Mouse (Mus musculus): ENCODE results near the gene Gm6904. TPM values are rescaled to one million over a fixed set of nuclear protein-coding genes. Genes with fewer than 3 reads are reported as not detected.

Gm6904 gene
- polyA plus RNA-seq, 1 experiment from 2014 or later, result not detected

GRCm38 (mm10) chr14:59229822-59230221, 30.2 kb downstream of the Gm6904 start:
- H3K4me2 ChIP-seq, result no peak overlapping the region
- H3K27me3 ChIP-seq (ENCODE audit: control insufficient read depth, insufficient read depth, low read length), result no peaks in the 10 kb centered on the region
- no peaks in the 10 kb centered on the region for H3K9me3 ChIP-seq (ENCODE audit: control insufficient read depth, low read length)
- peaks cover 34% of the 10 kb centered on the region for H3K36me3 ChIP-seq (ENCODE audit: control insufficient read depth, insufficient read depth, low read length)
- H3K27ac ChIP-seq (ENCODE audit: low read depth, low read length), result no peak overlapping the region
- ATAC-seq (ENCODE audit: low FRiP score) (no peak), DNase-seq (ENCODE audit: low spot score, missing footprints) (no peak)
- H3K4me3 ChIP-seq (ENCODE audit: low read depth, low read length), result no peak overlapping the region
- H3K9ac ChIP-seq (ENCODE audit: low read length), result no peak overlapping the region
- no peaks in the 10 kb centered on the region for H3K4me1 ChIP-seq (ENCODE audit: control insufficient read depth, insufficient read depth, low read length)
- 92% methylated on average over 3 of the region's 3 CpGs for WGBS

DNA sequence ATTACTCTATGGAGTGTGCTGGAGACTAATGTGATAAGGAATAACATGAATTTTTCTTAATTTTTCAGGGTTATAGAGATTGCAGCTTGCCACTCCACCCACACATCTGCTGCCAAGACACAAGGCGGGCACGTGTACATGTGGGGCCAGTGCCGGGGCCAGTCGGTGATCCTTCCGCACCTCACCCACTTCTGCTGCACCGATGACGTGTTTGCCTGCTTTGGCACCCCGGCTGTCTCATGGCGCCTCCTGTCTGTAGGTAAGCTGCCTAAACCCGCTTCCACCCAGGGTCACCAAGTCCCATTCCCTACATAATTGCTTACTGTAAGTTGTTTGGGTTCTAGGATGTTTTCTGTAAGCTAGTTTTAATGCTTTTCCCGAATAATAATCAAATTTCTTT, 33.8 kb downstream of the Gm6904 start:
- Histone ChIP-seq H3K36me3 (ENCODE audit: control insufficient read depth, insufficient read depth, low read length) (peaks cover 29% of the 10 kb centered on the region), H3K9me3 (ENCODE audit: control insufficient read depth, low read length) (no peaks in the 10 kb centered on the region), H3K4me3 (ENCODE audit: low read depth, low read length) (no peak overlapping the region), H3K27me3 (ENCODE audit: control insufficient read depth, insufficient read depth, low read length) (no peaks in the 10 kb centered on the region), H3K27ac (ENCODE audit: low read depth, low read length) (no peak overlapping the region), H3K4me1 (ENCODE audit: control insufficient read depth, insufficient read depth, low read length) (no peaks in the 10 kb centered on the region), H3K4me2 (no peak overlapping the region), H3K9ac (ENCODE audit: low read length) (no peak overlapping the region)
- DNase-seq (ENCODE audit: low spot score, missing footprints), result no peak
- 94% methylated on average over 11 of the region's 11 CpGs for WGBS
- no peak for ATAC-seq (ENCODE audit: low FRiP score)

GRCm38 (mm10) chr14:59219241-59219640, 40.8 kb downstream of the Gm6904 start:
- Histone ChIP-seq H3K27me3 (ENCODE audit: control insufficient read depth, insufficient read depth, low read length) (no peaks in the 10 kb centered on the region), H3K4me2 (no peak overlapping the region), H3K27ac (ENCODE audit: low read depth, low read length) (no peak overlapping the region), H3K4me3 (ENCODE audit: low read depth, low read length) (no peak overlapping the region), H3K4me1 (ENCODE audit: control insufficient read depth, insufficient read depth, low read length) (no peaks in the 10 kb centered on the region), H3K9ac (ENCODE audit: low read length) (no peak overlapping the region), H3K36me3 (ENCODE audit: control insufficient read depth, insufficient read depth, low read length) (peaks cover 20% of the 10 kb centered on the region), H3K9me3 (ENCODE audit: control insufficient read depth, low read length) (no peaks in the 10 kb centered on the region)
- WGBS, result 88% methylated on average over 3 of the region's 3 CpGs
- DNase-seq (ENCODE audit: low spot score, missing footprints) (no peak), ATAC-seq (ENCODE audit: low FRiP score) (no peak)

- Histone ChIP-seq H3K4me3 (ENCODE audit: low read depth, low read length) (no peak overlapping the region), H3K9ac (ENCODE audit: low read length) (no peak overlapping the region), H3K4me2 (no peak overlapping the region), H3K36me3 (ENCODE audit: control insufficient read depth, insufficient read depth, low read length) (0 out of 2 replicates have a peak, but pooled peaks cover 4% of the 10 kb centered on the region), H3K27ac (ENCODE audit: low read depth, low read length) (no peak overlapping the region), H3K4me1 (ENCODE audit: control insufficient read depth, insufficient read depth, low read length) (peaks cover 17% of the 10 kb centered on the region), H3K27me3 (ENCODE audit: control insufficient read depth, insufficient read depth, low read length) (no peaks in the 10 kb centered on the region), H3K9me3 (ENCODE audit: control insufficient read depth, low read length) (no peaks in the 10 kb centered on the region)
- no peak for ATAC-seq (ENCODE audit: low FRiP score)
- 94% methylated on average over 2 of the region's 2 CpGs for WGBS
- DNase-seq (ENCODE audit: low spot score, missing footprints), result no peak
These were observed 50.2 kb downstream of the Gm6904 start for GRCm38 (mm10) chr14:59209816-59210215.

DNA sequence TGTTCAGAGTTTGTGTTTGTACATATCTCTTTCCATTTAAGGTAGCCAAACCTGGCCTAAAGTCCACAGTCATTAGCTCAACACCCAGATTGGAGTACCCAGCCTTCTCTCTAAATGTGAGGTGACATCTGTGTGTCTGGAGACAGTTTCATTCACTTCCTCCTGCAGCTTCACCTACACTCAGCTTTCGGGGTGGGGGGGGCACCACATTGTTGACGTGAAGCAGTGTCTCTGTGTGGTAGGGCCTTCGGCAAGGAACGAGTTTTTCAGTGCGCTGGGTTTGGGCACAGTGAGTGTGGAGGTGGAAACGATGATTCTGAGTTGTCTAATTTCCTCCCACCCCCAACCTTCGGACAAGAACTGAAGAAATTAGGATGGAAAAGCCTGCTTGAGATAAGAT, 51.0 kb downstream of the Gm6904 start:
- 90% methylated on average over 7 of the region's 7 CpGs for WGBS
- Histone ChIP-seq H3K9ac (ENCODE audit: low read length) (no peak overlapping the region), H3K36me3 (ENCODE audit: control insufficient read depth, insufficient read depth, low read length) (0 out of 2 replicates have a peak, but pooled peaks cover 4% of the 10 kb centered on the region), H3K4me2 (no peak overlapping the region), H3K27ac (ENCODE audit: low read depth, low read length) (no peak overlapping the region), H3K4me3 (ENCODE audit: low read depth, low read length) (no peak overlapping the region), H3K4me1 (ENCODE audit: control insufficient read depth, insufficient read depth, low read length) (peaks cover 26% of the 10 kb centered on the region), H3K9me3 (ENCODE audit: control insufficient read depth, low read length) (no peaks in the 10 kb centered on the region), H3K27me3 (ENCODE audit: control insufficient read depth, insufficient read depth, low read length) (no peaks in the 10 kb centered on the region)
- ATAC-seq (ENCODE audit: low FRiP score) (no peak), DNase-seq (ENCODE audit: low spot score, missing footprints) (no peak)

- H3K4me1 ChIP-seq (ENCODE audit: control insufficient read depth, insufficient read depth, low read length), result peaks cover 40% of the 10 kb centered on the region
- DNase-seq (ENCODE audit: low spot score, missing footprints) (peak; percentile 91), ATAC-seq (ENCODE audit: low FRiP score) (peak; percentile 36; the same call in 1 of the 2 replicates)
- H3K36me3 ChIP-seq (ENCODE audit: control insufficient read depth, insufficient read depth, low read length), result no peaks in the 10 kb centered on the region
- peak overlapping the region; percentile 2; the same call in 1 of the 2 replicates for H3K9ac ChIP-seq (ENCODE audit: low read length)
- no peak overlapping the region for H3K4me3 ChIP-seq (ENCODE audit: low read depth, low read length)
- no peaks in the 10 kb centered on the region for H3K27me3 ChIP-seq (ENCODE audit: control insufficient read depth, insufficient read depth, low read length)
- peak overlapping the region; percentile 83 for H3K27ac ChIP-seq (ENCODE audit: low read depth, low read length)
- no peaks in the 10 kb centered on the region for H3K9me3 ChIP-seq (ENCODE audit: control insufficient read depth, low read length)
- WGBS, result 24% methylated on average over 10 of the region's 10 CpGs
- H3K4me2 ChIP-seq, result peak overlapping the region; percentile 38
These were observed 53.9 kb downstream of the Gm6904 start for GRCm38 (mm10) chr14:59205976-59206583.

DNA sequence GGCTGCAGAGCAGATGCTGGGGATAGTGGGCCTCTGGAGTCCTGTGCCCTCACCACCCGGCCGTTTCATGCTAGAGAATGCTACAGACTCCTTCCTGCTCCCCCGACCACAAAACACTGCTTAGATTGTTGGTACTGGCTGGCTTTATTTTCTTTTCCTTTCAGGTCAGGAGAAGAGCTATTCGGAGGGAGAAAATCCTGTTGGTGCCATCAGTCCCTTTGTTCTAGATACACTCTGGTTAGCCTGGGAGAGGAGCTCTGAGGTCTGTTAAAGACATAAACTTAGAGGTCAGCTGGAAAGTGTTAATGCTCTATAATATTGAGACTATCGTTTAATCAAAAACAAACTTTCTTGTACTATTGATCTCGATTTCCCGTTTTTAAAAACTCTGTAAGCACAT, 54.6 kb downstream of the Gm6904 start:
- Histone ChIP-seq H3K36me3 (ENCODE audit: control insufficient read depth, insufficient read depth, low read length) (no peaks in the 10 kb centered on the region), H3K4me1 (ENCODE audit: control insufficient read depth, insufficient read depth, low read length) (peaks cover 40% of the 10 kb centered on the region), H3K9me3 (ENCODE audit: control insufficient read depth, low read length) (no peaks in the 10 kb centered on the region), H3K4me2 (peak overlapping the region; percentile 38), H3K9ac (ENCODE audit: low read length) (peak overlapping the region; percentile 58), H3K4me3 (ENCODE audit: low read depth, low read length) (no peak overlapping the region), H3K27ac (ENCODE audit: low read depth, low read length) (peak overlapping the region; percentile 83), H3K27me3 (ENCODE audit: control insufficient read depth, insufficient read depth, low read length) (no peaks in the 10 kb centered on the region)
- DNase-seq (ENCODE audit: low spot score, missing footprints), result peak; percentile 91
- no peak for ATAC-seq (ENCODE audit: low FRiP score)
- 14% methylated on average over 7 of the region's 7 CpGs for WGBS

- peak overlapping the region; percentile 48 for H3K4me2 ChIP-seq
- peak overlapping the region; percentile 96 for H3K27ac ChIP-seq (ENCODE audit: low read depth, low read length)
- peak overlapping the region; percentile 88 for H3K4me3 ChIP-seq (ENCODE audit: low read depth, low read length)
- DNase-seq (ENCODE audit: low spot score, missing footprints) (peak; percentile 97), ATAC-seq (ENCODE audit: low FRiP score) (no peak)
- H3K36me3 ChIP-seq (ENCODE audit: control insufficient read depth, insufficient read depth, low read length), result no peaks in the 10 kb centered on the region
- H3K27me3 ChIP-seq (ENCODE audit: control insufficient read depth, insufficient read depth, low read length), result no peaks in the 10 kb centered on the region
- no peaks in the 10 kb centered on the region for H3K9me3 ChIP-seq (ENCODE audit: control insufficient read depth, low read length)
- peak overlapping the region; percentile 98 for H3K9ac ChIP-seq (ENCODE audit: low read length)
- under 1% methylated on average over 21 of the region's 21 CpGs for WGBS
- peaks cover 40% of the 10 kb centered on the region for H3K4me1 ChIP-seq (ENCODE audit: control insufficient read depth, insufficient read depth, low read length)
These were observed 58.3 kb downstream of the Gm6904 start for GRCm38 (mm10) chr14:59201604-59202215.

DNA sequence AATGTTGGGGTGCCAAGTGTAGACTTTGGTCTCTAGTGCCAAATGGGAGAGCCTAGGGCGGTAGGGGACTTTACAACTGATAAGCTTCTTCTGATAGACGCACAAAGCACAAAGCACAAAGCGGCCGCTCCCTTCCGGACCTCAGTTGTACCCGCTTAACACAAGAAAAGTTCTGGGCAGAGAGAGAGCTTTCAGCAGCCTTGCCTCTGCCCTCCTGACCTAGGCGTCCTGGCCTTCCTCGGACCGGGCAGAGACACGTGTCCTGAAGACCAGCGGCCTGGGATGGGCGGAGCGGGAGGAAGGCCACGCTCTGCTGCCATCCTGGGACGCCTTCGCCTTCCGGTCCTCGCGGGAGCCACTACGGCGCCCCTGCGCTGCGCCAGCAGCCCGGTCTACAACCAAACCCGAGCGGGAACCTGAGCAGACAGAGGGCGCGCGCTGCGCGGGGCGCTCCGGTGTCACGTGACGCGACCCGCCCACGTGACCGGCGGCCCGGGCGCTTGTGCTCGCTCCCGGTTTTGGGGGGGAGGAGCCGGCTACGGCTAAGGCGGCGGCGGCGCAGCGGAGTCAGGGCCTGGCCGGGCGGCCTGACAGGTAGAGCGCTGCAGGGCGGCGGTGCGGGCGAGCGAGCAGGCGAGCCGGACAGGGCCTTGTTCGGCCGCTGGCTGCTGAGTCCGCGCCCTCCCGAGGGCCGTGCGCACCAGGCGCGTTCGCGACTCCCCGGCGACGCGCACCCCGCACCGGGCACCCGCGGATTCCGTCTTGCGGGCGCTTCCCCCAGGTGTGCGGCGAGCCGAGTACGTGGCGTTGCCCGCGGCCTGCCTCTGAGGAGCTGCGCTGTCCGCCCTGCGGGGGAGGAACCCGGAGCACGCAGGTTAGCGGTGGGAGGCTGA, 59.1 kb downstream of the Gm6904 start, which contains the start of gene Rcbtb1:
Gene Rcbtb1 (plus strand): TSS at position 499 of the 893 bp plus-strand sequence.
- H3K9me3 ChIP-seq (ENCODE audit: control insufficient read depth, low read length), result no peaks in the 10 kb centered on the region
- peak within 1 kb of the TSS; percentile 96 for H3K27ac ChIP-seq (ENCODE audit: low read depth, low read length)
- H3K9ac ChIP-seq (ENCODE audit: low read length), result peak within 1 kb of the TSS; percentile 98
- peak within 1 kb of the TSS; percentile 88 for H3K4me3 ChIP-seq (ENCODE audit: low read depth, low read length)
- DNase-seq (ENCODE audit: low spot score, missing footprints), result peak; percentile 99
- H3K4me1 ChIP-seq (ENCODE audit: control insufficient read depth, insufficient read depth, low read length), result peaks cover 34% of the 10 kb centered on the region
- peak within 1 kb of the TSS; percentile 48 for H3K4me2 ChIP-seq
- peak; percentile 96 for ATAC-seq (ENCODE audit: low FRiP score)
- no peaks in the 10 kb centered on the region for H3K36me3 ChIP-seq (ENCODE audit: control insufficient read depth, insufficient read depth, low read length)
- under 1% methylated on average over 82 of the region's 96 CpGs for WGBS
- no peaks in the 10 kb centered on the region for H3K27me3 ChIP-seq (ENCODE audit: control insufficient read depth, insufficient read depth, low read length)

Measured in midbrain, embryonic 11.5 days (tissue).